Mouse (Mus musculus) limb, embryonic 12.5 days (tissue): ENCODE results near the gene Nfkbiz. TPM values are rescaled to one million over a fixed set of nuclear protein-coding genes. Genes with fewer than 3 reads are reported as not detected.

Experiments used
- ATAC-seq: fragments of 200-750 bp; cut with Nextera tagmentation; 2 replicates; pipeline ENCODE4 v1.8.0; 2017; ENCODE audit warnings: low read depth, moderate TSS enrichment; ENCODE audit not compliant: insufficient number of reproducible peaks, insufficient read depth, low FRiP score, low TSS enrichment
- H3K27ac ChIP-seq: fragments of 300-500 bp; sonication (generic); 2 replicates; pipeline ENCODE4 v1.5.1; 2016; ENCODE audit warnings: mild to moderate bottlenecking, moderate library complexity
- H3K27me3 ChIP-seq: fragments of 300-500 bp; sonication (generic); 2 replicates; pipeline ENCODE4 v1.6.1; 2016; ENCODE audit warnings: mild to moderate bottlenecking, moderate library complexity
- H3K36me3 ChIP-seq: fragments of 300-500 bp; sonication (generic); 2 replicates; pipeline ENCODE4 v1.6.1; 2016; ENCODE audit warnings: mild to moderate bottlenecking, moderate library complexity
- H3K4me1 ChIP-seq: fragments of 300-500 bp; sonication (generic); replicated peaks from 2 replicates; pipeline ENCODE4 v1.6.1; 2016
- H3K4me2 ChIP-seq: fragments of 300-500 bp; sonication (generic); 2 replicates; pipeline ENCODE4 v1.6.1; 2016; ENCODE audit warnings: mild to moderate bottlenecking, moderate library complexity
- H3K4me3 ChIP-seq: fragments of 300-500 bp; sonication (generic); replicated peaks from 2 replicates; pipeline ENCODE4 v1.5.1; 2016; ENCODE audit warnings: mild to moderate bottlenecking
- H3K9ac ChIP-seq: fragments of 300-500 bp; sonication (generic); replicated peaks from 2 replicates; pipeline ENCODE4 v1.6.1; 2016; ENCODE audit warnings: mild to moderate bottlenecking, moderate library complexity
- H3K9me3 ChIP-seq: fragments of 300-500 bp; sonication (generic); 2 replicates; pipeline ENCODE4 v1.6.1; 2016; ENCODE audit warnings: mild to moderate bottlenecking, moderate library complexity
- WGBS: fragments of 180-500 bp; shearing (Covaris S2); methylation state at CpG from one replicate; pipeline ENCODE4 v1.1.7; 2016; 5-methylcytosine and 5-hydroxymethylcytosine counted together
- polyA plus RNA-seq: library from polyadenylated mRNA; unstranded; fragments of >200 nt; fragmentation: Nextera tagmentation; extraction: Ambion mirVana; gene quantifications from 2 replicates; pipeline ENCODE4 v1.2.1, GENCODE M21; 2016

The Nfkbiz gene
- polyA plus RNA-seq, 1 experiment from 2014 or later: 3.5 TPM

- Histone ChIP-seq H3K4me2 (no peak overlapping the region), H3K9me3 (no peaks in the 10 kb centered on the region), H3K4me1 (peaks cover 22% of the 10 kb centered on the region), H3K27ac (no peak overlapping the region), H3K9ac (no peak overlapping the region), H3K4me3 (no peak overlapping the region), H3K27me3 (no peaks in the 10 kb centered on the region), H3K36me3 (peaks cover 55% of the 10 kb centered on the region)
- 95% methylated on average over 28 of the region's 28 CpGs for WGBS
- no peak for ATAC-seq
Measured at GRCm38 (mm10) chr16:55817717-55818515, 20.8 kb downstream of the Nfkbiz start.

GRCm38 (mm10) chr16:55816202-55816941, 22.3 kb downstream of the Nfkbiz start:
- Histone ChIP-seq H3K4me3 (no peak overlapping the region), H3K27me3 (no peaks in the 10 kb centered on the region), H3K4me1 (peaks cover 20% of the 10 kb centered on the region), H3K4me2 (no peak overlapping the region), H3K36me3 (peaks cover 66% of the 10 kb centered on the region), H3K9me3 (no peaks in the 10 kb centered on the region), H3K27ac (no peak overlapping the region), H3K9ac (no peak overlapping the region)
- WGBS: 95% methylated on average over 13 of the region's 13 CpGs
- ATAC-seq: no peak

- peaks cover 75% of the 10 kb centered on the region for H3K36me3 ChIP-seq
- no peaks in the 10 kb centered on the region for H3K27me3 ChIP-seq
- H3K4me2 ChIP-seq: no peak overlapping the region
- no peak overlapping the region for H3K4me3 ChIP-seq
- H3K4me1 ChIP-seq: peaks cover 17% of the 10 kb centered on the region
- 83% methylated on average over 14 of the region's 14 CpGs for WGBS
- no peak overlapping the region for H3K9ac ChIP-seq
- ATAC-seq: no peak
- H3K9me3 ChIP-seq: no peaks in the 10 kb centered on the region
- H3K27ac ChIP-seq: no peak overlapping the region
Measured at GRCm38 (mm10) chr16:55815466-55815865, 23.2 kb downstream of the Nfkbiz start.

- no peak overlapping the region for H3K4me3 ChIP-seq
- H3K9me3 ChIP-seq: no peaks in the 10 kb centered on the region
- H3K27ac ChIP-seq: no peak overlapping the region
- 95% methylated on average over 6 of the region's 6 CpGs for WGBS
- H3K9ac ChIP-seq: no peak overlapping the region
- H3K27me3 ChIP-seq: no peaks in the 10 kb centered on the region
- peaks cover 9% of the 10 kb centered on the region for H3K4me1 ChIP-seq
- no peak overlapping the region for H3K4me2 ChIP-seq
- peaks cover 80% of the 10 kb centered on the region for H3K36me3 ChIP-seq
- no peak for ATAC-seq
Measured at GRCm38 (mm10) chr16:55814686-55815085, 24.0 kb downstream of the Nfkbiz start.

GRCm38 (mm10) chr16:55813916-55814315, 24.8 kb downstream of the Nfkbiz start:
- Histone ChIP-seq H3K27ac (no peak overlapping the region), H3K4me3 (no peak overlapping the region), H3K27me3 (no peaks in the 10 kb centered on the region), H3K36me3 (peaks cover 80% of the 10 kb centered on the region), H3K4me2 (no peak overlapping the region), H3K9ac (no peak overlapping the region), H3K9me3 (no peaks in the 10 kb centered on the region), H3K4me1 (peaks cover 1% of the 10 kb centered on the region)
- WGBS: 88% methylated on average over 15 of the region's 15 CpGs
- no peak for ATAC-seq

GRCm38 (mm10) chr16:55811792-55812191, 26.9 kb downstream of the Nfkbiz start:
- Histone ChIP-seq H3K27ac (no peak overlapping the region), H3K27me3 (no peaks in the 10 kb centered on the region), H3K9ac (no peak overlapping the region), H3K9me3 (no peaks in the 10 kb centered on the region), H3K4me2 (no peak overlapping the region), H3K36me3 (peaks cover 62% of the 10 kb centered on the region), H3K4me1 (no peaks in the 10 kb centered on the region), H3K4me3 (no peak overlapping the region)
- ATAC-seq: no peak
- WGBS: 90% methylated on average over 6 of the region's 6 CpGs

- ATAC-seq: no peak
- Histone ChIP-seq H3K9me3 (no peaks in the 10 kb centered on the region), H3K4me2 (no peak overlapping the region), H3K27ac (no peak overlapping the region), H3K4me1 (no peaks in the 10 kb centered on the region), H3K4me3 (no peak overlapping the region), H3K27me3 (no peaks in the 10 kb centered on the region), H3K36me3 (peaks cover 43% of the 10 kb centered on the region), H3K9ac (no peak overlapping the region)
- WGBS: 94% methylated on average over 9 of the region's 9 CpGs
Measured at GRCm38 (mm10) chr16:55809779-55810514, 28.8 kb downstream of the Nfkbiz start.

GRCm38 (mm10) chr16:55809345-55809744, 29.4 kb downstream of the Nfkbiz start:
- Histone ChIP-seq H3K36me3 (peaks cover 37% of the 10 kb centered on the region), H3K27me3 (no peaks in the 10 kb centered on the region), H3K4me2 (no peak overlapping the region), H3K9me3 (no peaks in the 10 kb centered on the region), H3K4me3 (no peak overlapping the region), H3K9ac (no peak overlapping the region), H3K27ac (no peak overlapping the region), H3K4me1 (no peaks in the 10 kb centered on the region)
- WGBS: 95% methylated on average over 6 of the region's 6 CpGs
- ATAC-seq: no peak

- H3K4me2 ChIP-seq: no peak overlapping the region
- H3K27me3 ChIP-seq: no peaks in the 10 kb centered on the region
- H3K27ac ChIP-seq: no peak overlapping the region
- no peak overlapping the region for H3K4me3 ChIP-seq
- WGBS: 63% methylated on average over 6 of the region's 6 CpGs
- no peak for ATAC-seq
- no peaks in the 10 kb centered on the region for H3K9me3 ChIP-seq
- H3K36me3 ChIP-seq: peaks cover 21% of the 10 kb centered on the region
- H3K9ac ChIP-seq: no peak overlapping the region
- no peaks in the 10 kb centered on the region for H3K4me1 ChIP-seq
Measured at GRCm38 (mm10) chr16:55807505-55807932, 31.2 kb downstream of the Nfkbiz start.

GRCm38 (mm10) chr16:55804799-55805198, 33.9 kb downstream of the Nfkbiz start:
- no peaks in the 10 kb centered on the region for H3K27me3 ChIP-seq
- no peak for ATAC-seq
- H3K4me1 ChIP-seq: no peaks in the 10 kb centered on the region
- no peak overlapping the region for H3K9ac ChIP-seq
- no peak overlapping the region for H3K4me3 ChIP-seq
- no peak overlapping the region for H3K27ac ChIP-seq
- no peak overlapping the region for H3K4me2 ChIP-seq
- H3K9me3 ChIP-seq: no peaks in the 10 kb centered on the region
- H3K36me3 ChIP-seq: no peaks in the 10 kb centered on the region
- WGBS: 78% methylated on average over 1 of the region's 1 CpGs

- Histone ChIP-seq H3K4me3 (no peak overlapping the region), H3K9me3 (no peaks in the 10 kb centered on the region), H3K27me3 (no peaks in the 10 kb centered on the region), H3K9ac (no peak overlapping the region), H3K27ac (no peak overlapping the region), H3K4me2 (no peak overlapping the region), H3K36me3 (no peaks in the 10 kb centered on the region), H3K4me1 (no peaks in the 10 kb centered on the region)
- WGBS: 82% methylated on average over 1 of the region's 1 CpGs
- no peak for ATAC-seq
Measured at GRCm38 (mm10) chr16:55801629-55802028, 37.1 kb downstream of the Nfkbiz start.
